Mouse (Mus musculus) urinary bladder, postnatal 25 days (tissue): ENCODE measurements around the gene Kank4.
"Not testable (repeated sequence)": the region's sequence is repeated elsewhere in the genome, so short reads cannot be mapped to it uniquely, and the experiment has no call there.

Experiments
- DNase-seq: peaks from one replicate; pipeline ENCODE4 v3.0.0; 2022; ENCODE audit warnings: low spot score

Gene Kank4

DNA sequence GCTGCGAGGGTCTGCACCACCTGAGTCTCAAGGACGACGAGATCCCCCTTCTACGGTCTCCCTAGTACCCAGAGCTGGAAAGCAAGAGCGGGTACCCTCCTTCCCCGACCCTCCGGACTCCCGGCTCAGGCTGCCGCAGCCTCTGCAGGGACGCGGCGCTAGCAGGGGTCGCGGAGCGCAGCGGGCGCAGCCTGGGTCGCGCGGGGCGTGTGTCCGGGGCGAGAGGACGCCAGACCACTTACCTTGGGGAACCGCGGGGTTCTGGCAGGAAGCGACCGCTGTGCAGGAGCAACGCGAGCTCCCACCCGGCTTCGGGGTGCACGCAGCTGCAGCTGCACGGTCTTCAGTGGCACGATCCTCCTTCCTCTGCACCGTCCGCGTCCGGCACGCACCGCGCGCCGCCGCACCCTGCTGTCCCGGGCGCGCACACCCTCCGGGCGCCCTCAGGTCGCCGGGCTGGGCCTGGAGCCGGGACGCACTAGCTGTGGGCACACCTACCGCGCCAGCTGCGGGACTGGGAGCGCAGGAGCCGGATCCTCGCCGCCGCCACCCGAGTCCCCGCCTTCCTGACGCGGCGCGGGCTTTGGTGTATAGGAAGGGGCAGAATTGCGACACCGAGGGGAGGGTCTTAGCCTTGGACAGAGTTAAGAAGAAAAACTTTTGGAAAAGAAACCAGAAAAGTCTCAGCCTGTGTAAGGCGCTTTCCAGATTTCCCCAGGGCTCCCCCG is at the start of gene Kank4:
Kank4 (minus strand) TSS at position 354 of the 728 bp plus-strand sequence.
- DNase-seq = peak; percentile 40

DNA sequence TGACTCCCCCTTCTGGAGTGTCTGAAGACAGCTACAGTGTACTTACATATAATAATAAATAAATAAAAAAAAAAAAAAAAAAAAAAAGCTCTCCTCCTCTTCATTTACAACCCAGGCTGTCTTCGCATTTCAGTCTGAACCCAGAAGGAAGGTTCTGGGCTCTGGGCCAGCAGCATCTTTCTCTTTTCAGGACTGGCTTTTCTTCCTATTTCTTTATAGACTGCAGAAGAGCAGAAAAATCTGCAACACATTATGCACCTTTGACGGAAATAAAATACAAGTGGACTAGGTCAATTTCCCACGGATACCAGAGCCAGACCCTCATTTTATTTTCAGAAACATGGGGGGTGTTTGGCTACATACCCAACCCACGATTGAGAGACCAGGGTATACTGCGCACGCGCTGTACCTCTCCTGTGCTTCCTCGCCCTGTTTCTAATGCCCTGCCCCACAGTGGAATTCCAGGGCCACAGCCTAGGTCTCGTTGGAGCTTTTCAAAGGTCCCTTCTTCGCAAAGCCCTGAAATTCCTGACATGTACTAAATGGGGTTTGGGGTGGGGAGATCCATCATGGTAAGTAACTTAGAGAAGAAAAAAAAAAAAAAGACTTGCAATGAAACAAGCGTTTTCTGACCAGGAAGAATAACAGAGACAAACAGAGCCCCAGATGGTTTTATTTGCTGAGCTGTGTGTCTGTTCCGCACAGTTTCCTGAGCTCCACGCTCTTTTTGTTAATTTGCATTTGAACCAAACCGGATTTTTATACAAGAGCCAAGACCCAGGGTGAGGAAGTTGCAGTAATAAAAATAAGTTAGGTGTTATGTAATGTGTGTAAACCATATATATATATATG is 48.3 kb upstream of the Kank4 start:
- no peak for DNase-seq

DNA sequence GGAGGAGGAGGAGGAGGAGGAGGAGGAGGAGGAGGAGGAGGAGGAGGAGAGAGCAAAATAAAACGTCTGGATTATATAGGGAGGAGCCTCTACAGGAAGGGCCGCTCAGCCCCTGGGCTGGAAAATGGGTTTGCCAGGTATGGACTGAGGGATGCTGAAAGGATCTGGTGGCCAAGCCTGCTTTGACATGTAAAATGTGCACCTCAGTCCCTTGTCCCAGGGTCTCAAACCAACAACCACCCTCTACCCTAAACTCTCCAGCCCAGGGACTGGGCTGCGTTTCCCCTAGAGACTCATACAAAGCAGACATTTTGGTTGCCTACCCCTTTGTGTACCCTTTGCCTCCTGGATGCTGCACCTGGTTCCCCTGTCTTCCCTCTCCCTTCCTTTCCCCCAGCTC is 47.2 kb upstream of the Kank4 start:
- no peak for DNase-seq

DNA sequence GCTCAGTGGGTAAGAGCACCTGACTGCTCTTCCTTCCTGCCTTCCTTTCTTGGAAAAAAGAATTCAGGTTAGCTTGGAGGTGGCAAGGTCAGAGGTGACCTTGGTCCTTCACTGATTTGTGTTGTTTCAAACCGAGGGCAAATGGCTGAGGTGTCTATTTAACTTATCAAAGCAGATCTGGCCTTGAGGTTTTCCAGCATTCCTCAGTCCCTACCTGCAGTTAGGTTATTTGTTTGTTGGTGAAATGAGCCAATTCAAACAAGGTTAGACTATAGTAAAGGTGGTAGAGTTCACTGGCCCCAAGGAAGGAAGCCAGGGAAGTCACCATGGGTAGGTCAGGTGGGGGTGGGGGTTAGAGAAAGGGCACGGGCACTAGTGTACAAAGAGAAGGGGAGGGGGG is 46.8 kb upstream of the Kank4 start:
- no peak for DNase-seq

DNA sequence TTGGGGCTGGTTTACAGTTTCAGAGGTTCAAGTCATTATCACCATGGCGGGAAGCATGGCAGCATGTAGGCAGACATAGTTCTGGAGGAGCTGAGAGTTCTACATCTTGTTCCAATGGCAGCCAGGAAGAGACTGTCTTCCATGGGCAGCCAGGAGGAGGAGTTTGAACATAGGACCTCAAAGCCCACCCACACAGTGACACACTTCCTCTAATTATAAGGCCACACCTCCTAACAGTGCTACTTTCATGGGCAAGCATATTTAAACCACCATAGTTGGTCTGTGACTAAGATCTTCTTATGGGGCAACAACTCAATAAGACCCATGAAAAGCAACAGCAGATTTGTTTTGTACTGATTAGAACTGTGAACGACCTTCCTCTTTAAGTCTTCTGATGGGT is 46.1 kb upstream of the Kank4 start:
- DNase-seq = no peak

DNA sequence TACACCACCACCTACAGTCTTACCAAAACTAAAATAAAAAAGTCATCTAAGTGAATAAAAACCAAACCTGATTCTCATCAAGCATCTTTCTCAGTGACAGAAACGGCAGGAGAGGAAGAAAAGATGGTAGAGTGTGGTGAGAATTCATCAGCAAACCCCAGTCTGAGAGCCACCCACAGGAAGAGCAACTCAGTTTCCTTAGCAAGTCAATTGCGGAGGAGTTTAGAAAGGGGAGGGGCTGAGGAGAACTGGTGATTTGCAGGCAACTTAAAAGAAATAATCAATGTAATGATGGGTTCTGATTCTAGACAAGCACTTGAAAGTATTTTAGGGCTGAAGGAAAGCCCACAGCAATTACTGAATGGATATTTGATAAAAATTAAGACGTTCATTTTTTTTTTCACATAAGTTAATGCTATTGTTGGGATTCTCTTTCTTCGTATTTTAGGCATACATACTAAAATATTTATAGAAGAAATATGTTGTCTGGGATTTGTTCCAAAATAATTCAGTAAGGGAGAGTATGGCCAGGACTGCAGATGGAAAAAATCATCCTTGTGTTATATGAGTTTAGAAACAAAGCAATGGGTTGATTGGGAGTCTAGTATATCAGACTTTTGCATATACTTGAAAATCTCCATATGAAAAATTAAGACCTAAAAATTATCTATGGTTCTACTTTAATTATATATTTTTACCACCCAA is 41.0 kb upstream of the Kank4 start:
- no peak for DNase-seq

DNA sequence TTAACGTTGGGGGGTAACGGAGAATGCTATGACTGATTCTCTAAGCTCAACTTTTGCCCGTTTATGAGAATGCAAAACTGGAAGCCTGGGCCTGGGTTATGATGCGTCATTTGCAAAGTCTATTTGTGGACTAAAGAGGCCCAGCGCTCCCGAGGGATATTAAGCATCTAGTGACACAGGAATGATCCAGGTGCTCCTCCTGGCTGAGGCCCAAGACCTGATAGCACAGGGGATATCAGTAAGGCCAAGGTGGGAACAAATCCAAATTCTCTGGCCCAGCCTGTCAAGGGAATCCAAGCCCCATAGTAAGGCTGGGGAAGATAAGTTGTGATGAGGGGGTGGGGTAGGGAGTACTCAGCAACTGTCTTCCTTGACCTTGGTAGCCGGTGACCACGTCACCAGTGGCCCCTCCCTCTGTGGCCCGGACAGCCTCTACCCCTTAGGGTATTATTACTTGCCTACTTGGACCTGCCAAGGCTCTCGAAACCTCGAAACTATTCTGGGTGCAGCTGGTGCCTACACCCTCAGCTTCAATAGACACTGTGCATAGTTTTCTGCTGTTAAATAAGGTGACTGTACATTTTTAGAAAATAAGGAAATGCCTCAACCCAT is 39.8 kb upstream of the Kank4 start:
- no peak for DNase-seq

DNA sequence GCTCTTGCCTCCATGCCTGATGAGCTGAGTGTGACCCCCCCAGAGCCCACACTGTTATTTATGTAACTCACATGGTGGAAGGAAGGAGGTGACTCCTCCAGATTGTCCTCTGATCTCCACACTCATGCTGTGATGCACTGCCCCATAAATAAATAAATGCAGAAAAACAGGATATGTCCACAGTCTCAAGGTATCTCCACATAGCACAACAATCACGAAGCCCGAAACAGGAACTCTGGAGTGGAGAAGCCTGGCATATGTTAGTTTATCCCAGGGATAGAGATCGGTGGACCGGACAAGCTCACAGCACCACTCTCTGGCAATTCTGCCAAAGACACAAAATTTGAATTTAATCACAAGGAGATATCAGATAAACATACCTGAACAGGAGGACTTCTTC is 36.6 kb upstream of the Kank4 start:
- DNase-seq = no peak

DNA sequence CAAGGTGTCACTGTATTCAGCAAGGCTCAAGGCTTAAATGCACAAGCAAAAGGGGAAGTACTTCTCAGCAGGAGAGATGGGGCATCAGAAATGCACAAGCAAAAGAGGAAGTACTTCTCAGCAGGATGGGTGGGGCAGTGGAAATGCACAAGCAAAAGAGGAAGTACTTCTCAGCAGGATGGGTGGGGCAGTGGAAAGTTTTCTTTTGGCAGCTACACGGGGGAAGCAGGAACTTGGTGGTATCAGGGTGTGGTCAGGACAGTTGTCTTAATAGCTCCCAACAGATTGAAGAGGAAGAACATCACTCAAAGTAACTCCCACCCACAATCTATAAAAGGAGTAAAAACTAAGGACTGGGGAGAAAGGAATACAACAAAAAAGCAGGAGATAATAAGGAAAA is 33.1 kb upstream of the Kank4 start:
- not testable (repeated sequence) for DNase-seq

DNA sequence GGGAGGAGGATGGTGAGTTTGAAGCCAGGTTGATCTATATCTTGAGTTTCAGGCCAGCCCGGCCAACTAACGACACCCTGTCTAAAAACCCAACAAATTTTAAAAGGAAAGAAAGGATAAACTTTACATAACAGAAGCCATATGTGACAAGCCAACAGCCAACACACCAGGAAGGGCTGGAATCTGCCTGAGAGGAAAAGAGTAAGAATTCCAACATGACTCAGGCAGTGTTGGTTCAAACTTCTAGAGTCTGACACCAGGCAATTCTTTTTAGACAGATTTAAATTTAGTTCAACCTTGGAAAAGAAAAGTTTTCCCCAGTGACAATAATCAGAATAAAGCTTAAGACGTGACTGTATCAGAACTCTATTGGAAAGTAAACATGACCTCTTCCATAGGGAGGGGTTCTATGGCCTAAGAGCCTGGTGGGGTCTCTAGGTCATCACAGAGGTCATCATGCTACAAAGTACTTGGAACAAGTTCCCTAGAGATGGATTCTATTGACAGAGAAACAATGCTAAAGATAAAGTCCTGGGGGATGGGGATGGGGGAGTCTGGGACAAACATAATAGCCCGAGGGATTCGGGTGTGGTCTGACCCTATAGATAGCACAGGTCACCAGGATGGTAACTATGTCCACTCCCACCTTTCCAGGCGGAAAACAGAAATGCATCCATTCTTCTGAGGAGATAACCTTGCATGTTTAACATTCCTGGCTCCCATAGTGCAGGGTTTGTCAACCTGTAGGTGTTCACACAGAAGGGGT is 30.0 kb upstream of the Kank4 start:
- DNase-seq = no peak

DNA sequence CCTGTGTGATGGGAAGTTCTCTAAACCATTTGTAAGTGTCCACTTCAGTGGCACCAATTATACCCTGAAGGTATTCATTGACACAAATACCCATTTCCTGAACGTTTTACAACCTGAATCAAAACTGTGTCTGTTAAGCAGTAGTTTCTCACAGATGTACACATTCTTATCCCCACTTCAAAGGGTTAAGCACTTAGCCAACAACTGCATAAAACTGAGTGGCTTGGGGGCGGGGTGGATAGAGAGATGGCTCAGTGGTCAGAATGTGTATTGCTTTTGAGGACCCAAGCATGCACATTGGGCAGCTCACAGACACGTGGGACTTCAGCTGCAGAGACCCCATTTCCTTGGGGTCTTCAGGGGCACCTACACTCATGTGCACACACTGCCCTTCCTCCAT is 29.1 kb upstream of the Kank4 start:
- DNase-seq = no peak

DNA sequence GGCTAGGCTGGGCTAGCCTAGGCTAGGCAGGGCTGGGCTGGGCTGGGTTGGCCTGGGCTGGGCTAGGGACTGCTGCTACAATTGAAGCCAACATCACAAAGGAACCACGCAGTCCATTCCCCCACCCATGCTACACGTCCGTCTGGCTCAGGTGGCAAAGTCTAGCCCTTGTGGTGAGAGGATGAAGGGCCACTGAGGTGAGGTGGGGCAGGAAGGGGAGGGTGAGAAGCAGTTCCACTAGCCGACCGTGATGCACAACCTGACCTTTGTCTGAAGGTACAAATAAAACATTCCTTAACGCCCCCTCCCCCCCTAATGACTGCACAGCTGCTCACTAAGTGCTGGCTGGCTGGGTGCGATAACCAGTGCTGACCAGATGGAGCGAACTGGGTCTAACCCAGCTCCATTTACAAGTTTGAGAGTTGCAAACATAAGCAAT is 28.4 kb upstream of the Kank4 start:
- no peak for DNase-seq

DNA sequence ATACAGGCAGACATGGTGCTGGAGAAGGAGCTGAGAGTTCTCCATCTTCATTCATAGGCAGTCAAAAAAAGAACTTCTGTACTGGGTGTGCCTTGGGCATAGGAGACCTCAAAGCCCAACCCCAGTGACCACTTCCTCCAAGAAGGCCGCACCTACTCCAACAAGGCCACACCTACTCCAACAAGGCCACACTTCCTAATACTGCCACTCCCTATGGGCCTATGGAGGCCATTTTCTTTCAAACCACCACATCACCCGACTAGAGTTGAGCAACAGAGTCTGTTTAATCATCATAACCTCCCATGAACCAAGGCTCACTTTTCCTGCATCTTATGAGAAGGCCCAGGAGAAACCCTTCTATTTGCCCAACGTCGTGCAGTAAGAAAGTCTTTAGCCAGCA is 27.9 kb upstream of the Kank4 start:
- DNase-seq = no peak

DNA sequence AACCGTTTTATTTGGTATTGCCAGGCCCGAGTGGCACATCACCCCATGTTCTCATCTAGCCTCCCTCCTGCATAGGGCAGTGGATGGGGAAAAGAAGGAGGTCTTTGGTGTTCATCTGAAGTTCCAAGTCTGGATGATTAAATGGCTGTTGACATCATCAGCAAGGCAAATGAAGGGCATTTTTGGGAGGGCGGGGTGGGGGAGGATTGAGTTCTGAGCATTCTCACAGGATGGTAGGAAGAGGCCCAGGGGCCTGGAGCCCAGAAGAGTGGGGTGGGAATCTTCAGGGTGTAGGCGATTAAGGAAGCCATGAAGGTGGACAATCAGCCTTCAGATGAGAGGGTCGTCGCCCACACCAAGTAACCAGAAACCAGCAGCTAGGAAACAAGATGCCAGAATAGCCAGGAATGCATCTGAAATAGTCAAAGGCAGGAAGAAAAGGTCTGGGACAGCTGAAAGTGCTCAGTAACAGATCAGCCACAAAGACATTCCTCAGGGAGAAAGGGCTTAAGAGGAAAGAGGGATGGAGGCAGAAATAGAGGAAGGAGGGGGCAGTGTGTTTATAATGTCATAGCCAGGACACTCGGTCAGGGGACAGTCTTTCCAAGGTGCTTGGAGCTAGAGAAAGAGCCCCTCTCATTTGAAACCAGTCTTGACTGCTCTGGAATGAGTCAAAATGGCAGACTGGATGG is 26.7 kb upstream of the Kank4 start:
- DNase-seq = no peak

DNA sequence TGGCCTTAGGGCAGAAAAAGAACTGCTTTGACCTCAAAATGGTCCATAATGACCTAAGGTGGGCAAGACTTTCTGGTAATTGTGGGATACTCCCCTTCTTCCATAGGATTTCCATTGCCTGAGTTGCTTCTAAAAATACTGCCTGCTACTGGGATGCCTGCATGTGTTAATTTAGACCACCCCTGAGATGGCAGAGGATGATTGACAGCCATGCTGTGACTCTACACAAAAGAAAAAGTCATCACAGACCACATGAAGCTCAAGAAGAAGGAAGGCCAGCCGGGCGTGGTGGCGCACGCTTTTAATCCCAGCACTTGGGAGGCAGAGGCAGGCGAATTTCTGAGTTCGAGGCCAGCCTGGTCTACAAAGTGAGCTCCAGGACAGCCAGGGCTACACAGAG is 23.9 kb upstream of the Kank4 start:
- DNase-seq = not testable (repeated sequence)

DNA sequence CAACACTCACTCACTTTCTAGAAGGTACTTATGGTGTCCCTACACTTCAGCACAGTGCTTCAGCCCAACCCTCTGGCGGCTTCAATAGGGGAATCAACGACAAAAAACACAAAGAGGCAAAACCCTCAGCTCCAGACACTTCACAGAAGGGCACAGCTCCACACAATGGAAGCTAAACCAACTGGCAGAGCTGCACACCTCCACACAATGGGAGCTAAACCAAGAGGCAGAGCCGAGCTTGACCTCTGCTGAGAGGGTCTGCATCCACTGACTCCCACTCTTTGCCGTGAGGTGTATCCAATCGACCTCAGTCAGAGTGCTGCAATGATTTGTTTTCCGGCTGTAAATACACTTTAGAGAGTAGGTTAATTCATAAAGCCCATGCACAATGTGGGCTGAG is 23.2 kb upstream of the Kank4 start:
- DNase-seq = no peak

DNA sequence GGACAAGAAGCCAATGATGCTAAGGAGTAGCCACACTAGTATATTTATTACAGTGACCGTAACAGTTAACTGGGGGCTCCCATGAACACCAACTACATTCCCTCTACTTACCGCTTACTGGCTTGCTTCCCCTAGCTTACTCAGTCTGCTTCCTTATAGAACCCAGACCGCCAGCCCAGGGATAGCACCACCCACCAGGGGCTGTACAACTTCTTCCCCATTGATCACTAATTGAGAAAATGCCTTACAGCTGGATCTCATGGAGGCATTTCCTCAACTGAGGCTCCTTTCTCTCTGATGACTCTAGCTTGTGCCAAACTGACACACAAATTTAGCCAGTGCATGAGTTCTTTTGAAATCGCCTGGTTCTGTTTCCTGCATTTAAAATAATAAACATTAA is 21.6 kb upstream of the Kank4 start:
- no peak for DNase-seq

DNA sequence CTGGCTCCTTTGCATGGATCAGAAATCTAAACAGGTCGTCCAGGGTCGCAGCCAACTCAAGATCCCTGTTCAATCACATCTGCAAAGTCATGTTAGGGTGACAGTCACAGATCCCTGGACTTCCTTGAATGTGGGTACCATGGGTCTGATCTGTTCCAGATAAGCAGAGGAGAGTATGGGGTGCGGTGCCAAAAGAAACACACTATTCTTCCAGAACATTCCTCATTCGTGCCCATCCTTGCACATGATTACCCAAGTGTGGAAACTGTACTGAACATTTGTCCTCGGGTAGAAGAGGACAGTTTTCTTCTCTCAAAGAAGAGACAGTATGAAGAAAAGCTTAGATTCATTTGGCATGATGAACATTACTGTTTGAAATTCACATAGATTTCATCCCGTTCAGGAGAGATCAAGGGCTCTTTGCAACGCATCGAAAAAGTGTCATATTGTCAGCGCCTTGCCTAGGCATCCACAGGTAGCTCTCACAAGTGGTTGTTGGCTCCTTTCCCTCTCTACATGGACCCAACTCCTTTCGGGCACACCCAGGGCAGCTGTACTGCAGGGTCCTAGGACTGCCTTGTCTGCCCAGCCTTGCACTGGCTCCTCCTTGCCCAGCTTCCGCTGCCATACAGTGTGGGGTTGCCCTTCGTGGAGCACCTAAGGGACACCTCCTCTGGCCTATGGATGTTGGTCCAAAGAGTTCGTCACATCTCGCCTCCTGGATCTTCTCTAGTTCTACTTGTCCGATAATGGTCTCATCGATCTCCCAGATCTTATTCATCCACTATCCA is 20.6 kb upstream of the Kank4 start:
- DNase-seq = no peak

DNA sequence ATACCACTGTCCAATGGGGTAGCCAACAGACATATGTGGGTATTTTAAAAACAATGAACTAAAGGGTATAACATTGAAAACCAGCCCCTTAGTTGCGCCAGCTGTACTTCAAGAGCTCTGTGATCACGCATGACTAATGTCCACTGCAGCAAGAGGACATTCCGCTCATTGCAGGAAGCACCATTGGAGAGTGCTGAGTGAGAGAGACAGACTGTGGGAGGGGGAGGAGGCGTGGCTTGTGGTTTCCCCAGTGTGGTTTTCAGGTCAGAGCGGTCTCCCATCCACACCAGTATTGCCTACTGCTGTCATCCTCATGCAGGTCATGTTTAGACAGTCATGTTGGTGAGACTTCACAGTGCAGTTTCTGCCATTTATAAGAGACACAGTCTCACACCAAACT is 19.2 kb upstream of the Kank4 start:
- no peak for DNase-seq

DNA sequence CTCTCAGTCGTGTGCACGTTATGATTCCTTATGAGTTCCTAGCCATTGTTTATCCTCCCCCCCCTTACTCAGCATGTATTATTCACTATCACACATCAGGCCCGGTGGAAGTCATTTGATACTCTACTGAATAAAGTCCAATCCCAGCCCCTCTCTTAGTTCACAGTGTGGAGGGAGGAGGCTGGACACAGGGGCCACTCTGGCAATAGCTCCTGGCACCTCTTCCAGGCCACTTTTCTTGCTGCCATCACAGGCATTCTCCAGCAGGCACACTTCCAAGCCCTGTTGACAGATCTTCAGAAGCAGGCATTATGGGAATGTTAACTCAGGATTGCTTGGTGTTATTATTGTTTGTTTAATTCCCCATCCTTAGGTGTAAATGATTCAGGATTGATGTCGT is 17.4 kb upstream of the Kank4 start:
- no peak for DNase-seq
